Comparison of ENCODE assay signal across 8 mouse cellular contexts in genomic region chr19:3576451-3577264, GRCm38 (mm10). TPM values are rescaled to one million over a fixed set of nuclear protein-coding genes. Genes with fewer than 3 reads are reported as not detected.
DNase-seq lines count a peak whose midpoint lies in the region; ATAC-seq and TF ChIP-seq lines count a peak whose summit lies in the region.

No protein-coding gene starts in this region.

- peak overlapping the region; percentile 75 for H3K4me3 ChIP-seq in heart, embryonic 12.5 days
- H3K4me3 ChIP-seq in cerebellum, adult 2 months (replicated peaks; ENCODE audit: insufficient read depth, low read depth, low read length): peak overlapping the region; percentile 79
- H3K4me3 ChIP-seq in hindbrain, embryonic 12.5 days: peak overlapping the region; percentile 67
- H3K4me3 ChIP-seq in midbrain, embryonic 11.5 days (ENCODE audit: low read depth, low read length): peak overlapping the region; percentile 95; the same call in 1 of the 2 replicates

- no peak for TF ChIP-seq CTCF in cerebellum, adult 2 months (IDR thresholded peaks at IDR 0.05; ENCODE audit: borderline replicate concordance, insufficient read depth, low read depth, low read length)

- TF ChIP-seq POLR2A in cerebellum, adult 2 months (IDR thresholded peaks at IDR 0.05; ENCODE audit: borderline replicate concordance, insufficient read depth, low read length): no peak

- no peak for DNase-seq in heart, postnatal 36 days
- DNase-seq in cerebellum, adult 2 months: peak; percentile 27 to 35
- DNase-seq in midbrain, embryonic 11.5 days (ENCODE audit: low spot score, missing footprints): no peak
- no peak for DNase-seq in urinary bladder, adult 18-20 months (ENCODE audit: low spot score in 2 of 2)
- DNase-seq in urinary bladder, postnatal 36 days (ENCODE audit: low spot score in 2 of 2): no peak
- no peak for DNase-seq in thymus, postnatal 14 days

- intact Hi-C loops in heart, postnatal 36 days (cut with DNase I): loop anchor here (10.0 kb wide), 1 partner anchor 252 kb away; the partner anchor contains the start of gene Cpt1a

- WGBS in heart, embryonic 12.5 days: 61% methylated on average over 5 of the region's 5 CpGs
- WGBS in cerebellum, adult 2 months: 51% methylated on average over 5 of the region's 5 CpGs
- 73% methylated on average over 5 of the region's 5 CpGs for WGBS in hindbrain, embryonic 12.5 days
- 74% methylated on average over 5 of the region's 5 CpGs for WGBS in midbrain, embryonic 11.5 days

- no peaks in the 10 kb centered on the region for H3K9me3 ChIP-seq in heart, embryonic 12.5 days (replicated peaks)
- no peaks in the 10 kb centered on the region for H3K9me3 ChIP-seq in hindbrain, embryonic 12.5 days (replicated peaks)
- no peaks in the 10 kb centered on the region for H3K9me3 ChIP-seq in midbrain, embryonic 11.5 days (ENCODE audit: control insufficient read depth, low read length)

- no peak for ATAC-seq in heart, embryonic 12.5 days (ENCODE audit: insufficient number of reproducible peaks, low FRiP score)
- peak; percentile 14 for ATAC-seq in hindbrain, embryonic 12.5 days (ENCODE audit: low FRiP score)
- ATAC-seq in midbrain, embryonic 11.5 days (ENCODE audit: low FRiP score): peak; percentile 4; the same call in 1 of the 2 replicates

- H3K27me3 ChIP-seq in heart, embryonic 12.5 days (replicated peaks): no peaks in the 10 kb centered on the region
- H3K27me3 ChIP-seq in cerebellum, adult 2 months (ENCODE audit: control insufficient read depth, insufficient read depth, low read length): no peaks in the 10 kb centered on the region
- H3K27me3 ChIP-seq in hindbrain, embryonic 12.5 days: no peaks in the 10 kb centered on the region
- no peaks in the 10 kb centered on the region for H3K27me3 ChIP-seq in midbrain, embryonic 11.5 days (ENCODE audit: control insufficient read depth, insufficient read depth, low read length)

- peaks cover 38% of the 10 kb centered on the region for H3K4me1 ChIP-seq in heart, embryonic 12.5 days (replicated peaks)
- peaks cover 9% of the 10 kb centered on the region; the same call in 1 of the 2 replicates for H3K4me1 ChIP-seq in cerebellum, adult 2 months (ENCODE audit: control insufficient read depth, insufficient read depth, low read length)
- H3K4me1 ChIP-seq in hindbrain, embryonic 12.5 days: peaks cover 23% of the 10 kb centered on the region
- H3K4me1 ChIP-seq in midbrain, embryonic 11.5 days (ENCODE audit: control insufficient read depth, insufficient read depth, low read length): peaks cover 15% of the 10 kb centered on the region

- H3K36me3 ChIP-seq in heart, embryonic 12.5 days: 0 out of 2 replicates have a peak, but pooled peaks cover 2% of the 10 kb centered on the region
- H3K36me3 ChIP-seq in hindbrain, embryonic 12.5 days: no peaks in the 10 kb centered on the region
- H3K36me3 ChIP-seq in midbrain, embryonic 11.5 days (ENCODE audit: control insufficient read depth, insufficient read depth, low read length): no peaks in the 10 kb centered on the region

- peak overlapping the region; percentile 95 for H3K27ac ChIP-seq in heart, embryonic 12.5 days (ENCODE audit: poor library complexity, severe bottlenecking)
- H3K27ac ChIP-seq in cerebellum, adult 2 months (ENCODE audit: insufficient read depth, low read length): no peak overlapping the region
- H3K27ac ChIP-seq in hindbrain, embryonic 12.5 days: peak overlapping the region; percentile 95
- H3K27ac ChIP-seq in midbrain, embryonic 11.5 days (ENCODE audit: low read depth, low read length): peak overlapping the region; percentile 86

- H3K4me2 ChIP-seq in heart, embryonic 12.5 days: peak overlapping the region; percentile 49
- H3K4me2 ChIP-seq in hindbrain, embryonic 12.5 days (replicated peaks): peak overlapping the region; percentile 45
- H3K4me2 ChIP-seq in midbrain, embryonic 11.5 days: peak overlapping the region; percentile 35

- H3K9ac ChIP-seq in heart, embryonic 12.5 days: no peak overlapping the region; the same call in 1 of the 2 replicates
- peak overlapping the region; percentile 38; the same call in 1 of the 2 replicates for H3K9ac ChIP-seq in hindbrain, embryonic 12.5 days
- H3K9ac ChIP-seq in midbrain, embryonic 11.5 days (ENCODE audit: low read length): peak overlapping the region; percentile 26

RNA-seq across cellular contexts. Expression of gene Ppp6r3, which starts 1.1 kb away (rescaled TPM):
- polyA plus RNA-seq in heart, embryonic 12.5 days (2016; fragmentation: Nextera tagmentation; extraction: Ambion mirVana): 59.5 and 62.7 TPM in 2 replicates
- total RNA-seq in heart, postnatal 36 days (2021): 10 to 100 TPM; 71.5 to 77.8 TPM
- polyA plus RNA-seq in cerebellum, adult 2 months (2012; rRNA removed): 95.8 and 101 TPM in 2 replicates
- polyA plus RNA-seq in hindbrain, embryonic 12.5 days (2016; fragmentation: Nextera tagmentation; extraction: Ambion mirVana): 79.9 and 83.9 TPM in 2 replicates
- 81.8 and 84.2 TPM in 2 replicates for polyA plus RNA-seq in midbrain, embryonic 11.5 days (2014; fragmentation: Nextera tagmentation; extraction: Ambion mirVana)

Comparison
In these comparisons a context has a peak if more than half of its experiments do, and no peak if none do; other contexts are left out.
1. DNase-seq: peak in cerebellum, adult 2 months (2 of 2); none in heart, postnatal 36 days (0 of 2), midbrain, embryonic 11.5 days (single experiment), urinary bladder, adult 18-20 months (0 of 2), urinary bladder, postnatal 36 days (0 of 2) and thymus, postnatal 14 days (single experiment).
2. Peak in every context shown above with its lines, with median percentiles within 50 percentile points of each other: H3K4me2 ChIP-seq and H3K4me3 ChIP-seq.